Comparison of ENCODE assay signal across 20 mouse cellular contexts in genomic region chr2:35718003-35718500, GRCm38 (mm10).
A peak's percentile ranks its signal among the peaks of the same experiment; 100 is the strongest.
DNase-seq lines count a peak whose midpoint lies in the region; ATAC-seq and TF ChIP-seq lines count a peak whose summit lies in the region.
"Had no signal": no experiment of that assay in that cellular context is flagged by ENCODE, and none has a peak within 500 bp of the region (broad histone marks: within the 10 kb centered on the region; RNA-seq: fewer than 3 reads in every experiment).

No protein-coding gene starts in this region.

- no peak overlapping the region for H3K27ac ChIP-seq in cerebellum, adult 2 months (ENCODE audit: insufficient read depth, low read length)
- H3K27ac ChIP-seq in layer of hippocampus, adult 2 months = peak overlapping the region; percentile 85; the same call in 1 of the 2 replicates
- H3K27ac ChIP-seq in hindbrain, postnatal 0 days = no peak overlapping the region
- H3K27ac ChIP-seq: heart, embryonic 15.5 days; hindbrain, embryonic 10.5 days; liver, embryonic 15.5 days had no signal

- no peak for ATAC-seq in hindbrain, postnatal 0 days
- ATAC-seq: CD4-positive, CD25-positive, alpha-beta regulatory T cell, adult 4 months; forebrain, embryonic 14.5 days; Patski had no signal

- H3K9me3 ChIP-seq in hindbrain, postnatal 0 days (ENCODE audit: low read length) = no peaks in the 10 kb centered on the region
- H3K9me3 ChIP-seq: heart, embryonic 15.5 days; hindbrain, embryonic 10.5 days; liver, embryonic 15.5 days had no signal

- H3K27me3 ChIP-seq in cerebellum, adult 2 months (ENCODE audit: control insufficient read depth, insufficient read depth, low read length) = no peaks in the 10 kb centered on the region
- H3K27me3 ChIP-seq in hindbrain, postnatal 0 days (ENCODE audit: insufficient read depth, low read length) = no peaks in the 10 kb centered on the region
- H3K27me3 ChIP-seq: heart, embryonic 15.5 days; liver, embryonic 15.5 days; Patski had no signal

- peaks cover 58% of the 10 kb centered on the region for H3K36me3 ChIP-seq in hindbrain, postnatal 0 days (ENCODE audit: insufficient read depth, low read length)

- no peak overlapping the region for H3K4me3 ChIP-seq in cerebellum, adult 2 months (replicated peaks; ENCODE audit: insufficient read depth, low read depth, low read length)
- no peak overlapping the region for H3K4me3 ChIP-seq in layer of hippocampus, adult 2 months
- H3K4me3 ChIP-seq in hindbrain, postnatal 0 days (ENCODE audit: low read length) = no peak overlapping the region
- H3K4me3 ChIP-seq: erythroblast, embryonic 14.5 days; heart, embryonic 15.5 days; hindbrain, embryonic 10.5 days; liver, embryonic 15.5 days had no signal

- peaks cover 79% of the 10 kb centered on the region for H3K4me1 ChIP-seq in cerebellum, adult 2 months (ENCODE audit: control insufficient read depth, insufficient read depth, low read length)
- H3K4me1 ChIP-seq in hindbrain, postnatal 0 days (ENCODE audit: insufficient read depth, low read length) = no peaks in the 10 kb centered on the region; the same call in 1 of the 2 replicates
- H3K4me1 ChIP-seq: hindbrain, embryonic 10.5 days had no signal

- no peak overlapping the region for H3K9ac ChIP-seq in hindbrain, postnatal 0 days (replicated peaks; ENCODE audit: low read length)
- H3K9ac ChIP-seq: heart, embryonic 15.5 days; liver, embryonic 15.5 days had no signal

- H3K4me2 ChIP-seq in hindbrain, postnatal 0 days (ENCODE audit: low read depth, low read length) = no peak overlapping the region
- H3K4me2 ChIP-seq: heart, embryonic 15.5 days; liver, embryonic 15.5 days; midbrain, embryonic 11.5 days had no signal

- DNase-seq in cerebellum, adult 2 months = no peak
- no peak for DNase-seq in cerebellum, adult 18-20 months
- DNase-seq in layer of hippocampus, adult 2 months (ENCODE audit: low spot score in 2 of 2) = no peak
- no peak for DNase-seq in layer of hippocampus, adult 9-11 months
- peak; percentile 20 to 32 for DNase-seq in spleen, postnatal 36 days (ENCODE audit: low spot score in 2 of 2)
- no peak for DNase-seq in spleen, postnatal 10 days (ENCODE audit: low spot score in 2 of 2)
- DNase-seq in hindbrain, postnatal 0 days (ENCODE audit: low spot score) = no peak
- no peak for DNase-seq in gastrocnemius, adult 8-10 months (ENCODE audit: low spot score in 2 of 2)
- DNase-seq: kidney, adult 11 months; kidney, postnatal 14 days; retina, postnatal 1 day; thymus, postnatal 25 days had no signal

- TF ChIP-seq CTCF in cerebellum, adult 2 months (IDR thresholded peaks at IDR 0.05; ENCODE audit: borderline replicate concordance, insufficient read depth, low read depth, low read length) = 0 out of 2 replicates have a peak, but pooled peaks have one; percentile 0
- TF ChIP-seq CTCF in layer of hippocampus, adult 2 months (conservative IDR thresholded peaks at IDR 0.05) = no peak
- TF ChIP-seq CTCF in hindbrain, postnatal 0 days (IDR thresholded peaks at IDR 0.05; ENCODE audit: low read depth) = no peak

- WGBS in cerebellum, adult 2 months = 52% methylated on average over 5 of the region's 5 CpGs
- WGBS in hindbrain, postnatal 0 days = 74% methylated on average over 5 of the region's 5 CpGs

- TF ChIP-seq POLR2A in cerebellum, adult 2 months (IDR thresholded peaks at IDR 0.05; ENCODE audit: borderline replicate concordance, insufficient read depth, low read length) = no peak

Comparison
In these comparisons a context has a peak if more than half of its experiments do, and no peak if none do; other contexts are left out.
1. DNase-seq: peak in spleen, postnatal 36 days (2 of 2); none in cerebellum, adult 2 months (0 of 2), cerebellum, adult 18-20 months (0 of 2), layer of hippocampus, adult 2 months (0 of 2), layer of hippocampus, adult 9-11 months (single experiment), spleen, postnatal 10 days (0 of 2), hindbrain, postnatal 0 days (single experiment) and gastrocnemius, adult 8-10 months (0 of 2).